Mouse (Mus musculus) CH12.LX (cell line): ENCODE results near the gene Rtca. TPM values are rescaled to one million over a fixed set of nuclear protein-coding genes. Genes with fewer than 3 reads are reported as not detected.

Experiments
- DNase-seq: peaks from one replicate; pipeline ENCODE4 v3.0.0-alpha.2; 2013; ENCODE audit errors: extremely low read depth
- H3K27ac ChIP-seq: 2 replicates; pipeline ENCODE4 v1.5.1; 2012; ENCODE audit warnings: low read depth, mild to moderate bottlenecking, control low read depth, moderate library complexity; ENCODE audit not compliant: insufficient read depth
- H3K27me3 ChIP-seq: replicated peaks from 2 replicates; pipeline ENCODE3; 2012; ENCODE audit warnings: inconsistent platforms
- H3K36me3 ChIP-seq, 2 experiments: replicated peaks in 1 of 2; 2 replicates each; pipeline versions ENCODE3 to v1.6.1; 2012; ENCODE audit warnings: inconsistent platforms in 1 of 2, low read length in 1 of 2, mild to moderate bottlenecking in 1 of 2, mixed read lengths in 1 of 2, moderate library complexity in 1 of 2; ENCODE audit not compliant: control insufficient read depth in 1 of 2, insufficient read depth in 1 of 2
- H3K4me1 ChIP-seq, 2 experiments: 2 replicates each; pipeline ENCODE4 v1.6.1; 2012; ENCODE audit warnings: inconsistent platforms in 1 of 2, moderate library complexity in 1 of 2; ENCODE audit not compliant: insufficient read depth in 2 of 2, control insufficient read depth in 1 of 2
- H3K4me2 ChIP-seq: 2 replicates; pipeline ENCODE4 v1.6.1; 2012; ENCODE audit warnings: low read depth, mild to moderate bottlenecking, control low read depth; ENCODE audit not compliant: poor library complexity, insufficient read depth, severe bottlenecking
- H3K4me3 ChIP-seq, 3 experiments: fragments of 150-350 bp in 1 of 3; sonication (generic) in 1 of 3; replicated peaks in 1 of 3; 2 replicates each; pipeline versions ENCODE3 to v1.5.1; 2011 to 2012; ENCODE audit warnings: low read depth in 2 of 3, low read length in 2 of 3, mild to moderate bottlenecking in 2 of 3, moderate library complexity in 2 of 3, control low read depth in 1 of 3, improper control_type of control experiment in 1 of 3, inconsistent platforms in 1 of 3, mixed read lengths in 1 of 3; ENCODE audit not compliant: poor library complexity in 1 of 3
- H3K79me2 ChIP-seq: replicated peaks from 2 replicates; pipeline ENCODE4 v1.6.1; 2012; ENCODE audit warnings: mild to moderate bottlenecking, moderate library complexity; ENCODE audit not compliant: control insufficient read depth, poor library complexity, insufficient read depth, severe bottlenecking; ENCODE audit errors: extremely low read depth
- H3K9ac ChIP-seq: 2 replicates; pipeline ENCODE4 v1.6.1; 2012; ENCODE audit warnings: low read depth, mild to moderate bottlenecking, control low read depth, moderate library complexity; ENCODE audit not compliant: insufficient read depth
- H3K9me3 ChIP-seq: replicated peaks from 2 replicates; pipeline ENCODE3; 2012; ENCODE audit warnings: low read length, inconsistent platforms, mixed read lengths
- CHD1 ChIP-seq: IDR thresholded peaks from 2 replicates; pipeline ENCODE4 v1.6.1; 2012; ENCODE audit warnings: low read depth, low read length, improper control_type of control experiment, inconsistent platforms
- CHD2 ChIP-seq: IDR thresholded peaks from 2 replicates; pipeline ENCODE4 v1.6.1; 2011; ENCODE audit warnings: low read length, improper control_type of control experiment
- ELF1 ChIP-seq: IDR thresholded peaks from 2 replicates; pipeline ENCODE4 v1.6.1; 2014; ENCODE audit warnings: low read depth, mild to moderate bottlenecking, inconsistent platforms, low read length, improper control_type of control experiment
- ETS1 ChIP-seq: conservative IDR thresholded peaks from 2 replicates; pipeline ENCODE4 v1.6.1; 2012; ENCODE audit warnings: low read depth, mild to moderate bottlenecking, inconsistent platforms, low read length, improper control_type of control experiment, moderate library complexity
- GABPA ChIP-seq: IDR thresholded peaks from 2 replicates; pipeline ENCODE4 v1.6.1; 2012; ENCODE audit warnings: low read depth, low read length, improper control_type of control experiment, inconsistent platforms; ENCODE audit not compliant: insufficient replicate concordance
- IRF4 ChIP-seq: IDR thresholded peaks from 2 replicates; pipeline ENCODE4 v1.6.1; 2014; ENCODE audit warnings: low read depth, mild to moderate bottlenecking, inconsistent platforms, low read length, improper control_type of control experiment
- KAT2A ChIP-seq: IDR thresholded peaks from 2 replicates; pipeline ENCODE4 v1.6.1; 2012; ENCODE audit warnings: low read length, improper control_type of control experiment, inconsistent platforms; ENCODE audit not compliant: insufficient replicate concordance
- MAFK ChIP-seq: IDR thresholded peaks from 2 replicates; pipeline ENCODE4 v1.6.1; 2011; ENCODE audit warnings: low read length, improper control_type of control experiment; ENCODE audit not compliant: insufficient replicate concordance
- MEF2A ChIP-seq: IDR thresholded peaks from 2 replicates; pipeline ENCODE4 v1.6.1; 2014; ENCODE audit warnings: low read depth, mild to moderate bottlenecking, inconsistent platforms, low read length, improper control_type of control experiment, borderline replicate concordance
- MYC ChIP-seq: IDR thresholded peaks from 2 replicates; pipeline ENCODE4 v1.6.1; 2011; ENCODE audit warnings: low read depth, mild to moderate bottlenecking, improper control_type of control experiment, low read length
- PAX5 ChIP-seq: IDR thresholded peaks from 2 replicates; pipeline ENCODE4 v1.6.1; 2012; ENCODE audit warnings: low read length, inconsistent platforms, mixed read lengths
- RAD21 ChIP-seq: IDR thresholded peaks from 2 replicates; pipeline ENCODE4 v1.6.1; 2011; ENCODE audit warnings: low read depth, mild to moderate bottlenecking, low read length, improper control_type of control experiment, moderate library complexity
- RCOR1 ChIP-seq: conservative IDR thresholded peaks from 2 replicates; pipeline ENCODE4 v1.6.1; 2012; ENCODE audit warnings: low read depth, mild to moderate bottlenecking, inconsistent platforms, low read length, improper control_type of control experiment
- SIN3A ChIP-seq: IDR thresholded peaks from 2 replicates; pipeline ENCODE4 v1.6.1; 2012; ENCODE audit warnings: low read length, improper control_type of control experiment, inconsistent platforms
- TCF12 ChIP-seq: IDR thresholded peaks from 2 replicates; pipeline ENCODE4 v1.6.1; 2014; ENCODE audit warnings: low read depth, mild to moderate bottlenecking, inconsistent platforms, low read length, improper control_type of control experiment
- USF2 ChIP-seq: conservative IDR thresholded peaks from 2 replicates; pipeline ENCODE4 v1.6.1; 2011; ENCODE audit warnings: low read depth, low read length, improper control_type of control experiment
- ZKSCAN1 ChIP-seq: IDR thresholded peaks from 2 replicates; pipeline ENCODE4 v1.6.1; 2012; ENCODE audit warnings: low read depth, inconsistent platforms, low read length, improper control_type of control experiment, borderline replicate concordance
- ZMIZ1 ChIP-seq: IDR thresholded peaks from 2 replicates; pipeline ENCODE4 v1.6.1; 2012; ENCODE audit warnings: low read depth, mild to moderate bottlenecking, inconsistent platforms, low read length, improper control_type of control experiment
- ZNF384 ChIP-seq: IDR thresholded peaks from 2 replicates; pipeline ENCODE4 v1.6.1; 2012; ENCODE audit warnings: low read depth, low read length, improper control_type of control experiment, inconsistent platforms
- dilution Hi-C: fragments of 300-500 bp; cut with MboI; formaldehyde crosslinking; loops from 2 replicates; pipeline ENCODE4 v1.14.3; 2020; ENCODE audit warnings: low sequenced_read_pairs; ENCODE audit not compliant: extremely low pct_unique_long_range_greater_than_20kb, extremely low pct_ligation_motif_present
- in situ Hi-C: fragments of 300-500 bp; cut with MboI; formaldehyde crosslinking; loops from 3 replicates; pipeline ENCODE4 v1.14.3; 2019; ENCODE audit warnings: low sequenced_read_pairs, low pct_ligation_motif_present, low pct_unique_long_range_greater_than_20kb, mixed read lengths
- polyA plus RNA-seq: library from polyadenylated mRNA; unstranded; fragments of >175 nt; gene quantifications from 2 replicates; pipeline ENCODE4 v1.2.1, GENCODE M21; 2012; ENCODE audit warnings: low read depth; ENCODE audit not compliant: insufficient read length
- total RNA-seq, 2 experiments: library from RNA; depleted of rRNA; stranded (reverse); fragments of 300-350 nt in 1 of 2; fragments of >200 nt in 1 of 2; gene quantifications; 2 replicates each; pipeline ENCODE4 v1.2.3; 2012 to 2014

Gene Rtca
- total and polyA plus RNA-seq, 3 experiments: 57.8 to 80.1 (median 75.5) TPM

DNA sequence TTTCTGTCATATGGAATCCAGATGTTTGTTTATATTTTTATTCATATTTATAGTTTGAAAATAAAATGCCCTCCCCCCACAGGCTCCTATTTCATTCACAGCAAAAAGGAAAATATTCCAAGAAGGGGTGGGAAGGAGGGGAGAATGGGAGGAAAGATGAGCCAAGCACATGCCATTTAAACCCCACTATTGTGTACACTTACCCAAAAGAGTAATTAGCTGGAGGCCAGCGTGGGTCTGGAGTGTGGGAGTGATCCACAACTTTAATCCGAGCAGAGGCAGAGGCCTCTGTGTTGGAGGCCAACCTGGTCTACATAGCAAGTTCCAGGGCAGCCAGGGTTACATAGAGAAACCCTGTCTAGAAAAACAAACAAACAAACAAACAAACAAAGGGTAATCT is 43.7 kb downstream of the Rtca start:
- Histone ChIP-seq H3K4me3 (no peak overlapping the region), H3K4me2 (no peak overlapping the region)
- TF ChIP-seq ELF1 (no peak), RCOR1 (no peak)

DNA sequence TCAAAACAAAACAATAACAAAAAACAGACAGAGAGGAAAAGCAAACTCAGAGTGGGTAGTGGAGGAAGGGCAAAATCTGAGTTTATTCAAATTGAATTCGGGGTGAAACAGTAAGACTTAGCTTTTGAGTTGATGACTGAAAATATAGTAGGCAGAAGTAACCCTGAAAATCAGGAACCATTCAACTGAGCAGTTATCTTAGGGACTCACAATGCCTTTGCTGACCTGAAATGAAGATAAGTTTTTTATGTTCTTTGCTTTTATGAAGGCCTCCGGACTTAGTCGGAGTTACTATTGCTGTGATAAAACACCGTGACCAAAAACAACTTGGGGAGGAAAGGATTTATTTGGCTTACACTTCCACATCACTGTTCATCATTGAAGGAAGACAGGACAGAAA is 47.0 kb downstream of the Rtca start:
- in situ Hi-C loops: no loop called here
- peaks cover 3 to 13% of the 10 kb centered on the region in 2 experiments; a peak in 3 of 4 replicates for H3K4me1 ChIP-seq
- TF ChIP-seq CHD2 (no peak), ETS1 (no peak), ZMIZ1 (no peak), MYC (no peak), IRF4 (no peak), ZKSCAN1 (no peak), RAD21 (no peak), ELF1 (no peak), KAT2A (no peak), PAX5 (no peak), MEF2A (no peak), CHD1 (no peak), SIN3A (no peak), ZNF384 (no peak), GABPA (no peak), USF2 (no peak), TCF12 (no peak), MAFK (no peak)
- TF ChIP-seq, all 38 proteins: peak for 0
- DNase-seq: no peak
- no peak overlapping the region for H3K4me3 ChIP-seq
- no peaks in the 10 kb centered on the region for H3K9me3 ChIP-seq
- no peak overlapping the region for H3K9ac ChIP-seq
- no peaks in the 10 kb centered on the region for H3K27me3 ChIP-seq
- no peaks in the 10 kb centered on the region for H3K36me3 ChIP-seq
- no peak overlapping the region for H3K27ac ChIP-seq
- no peak overlapping the region for H3K4me2 ChIP-seq
- no peaks in the 10 kb centered on the region for H3K79me2 ChIP-seq
- dilution Hi-C loops: no loop called here

More for the DNA sequence above, 43.7 kb downstream of the Rtca start:
- in situ Hi-C loops: no loop called here
- peaks cover 15 to 29% of the 10 kb centered on the region in 2 experiments for H3K4me1 ChIP-seq
- no peaks in the 10 kb centered on the region for H3K79me2 ChIP-seq
- no peaks in the 10 kb centered on the region for H3K9me3 ChIP-seq
- H3K36me3 ChIP-seq: no peaks in the 10 kb centered on the region
- no peak for DNase-seq
- H3K27ac ChIP-seq: no peak overlapping the region
- dilution Hi-C loops: no loop called here
- no peaks in the 10 kb centered on the region for H3K27me3 ChIP-seq
- H3K9ac ChIP-seq: no peak overlapping the region
